Mouse (Mus musculus) fibroblast of lung, adult 2 months (primary cell): ENCODE data around the gene Tefm.
"Not testable (repeated sequence)": the region's sequence is repeated elsewhere in the genome, so short reads cannot be mapped to it uniquely, and the experiment has no call there.

Source experiments
- DNase-seq: peaks from one replicate; pipeline ENCODE4 v3.0.0-alpha.2; 2011; ENCODE audit warnings: low read depth

Tefm gene

GRCm38 (mm10) chr11:80141825-80142521 lies at the start of gene Tefm:
TSS of gene Tefm (minus strand) at chr11:80142175.
- peak; percentile 74 for DNase-seq

- DNase-seq: no peak
These were observed 48.3 kb upstream of the Tefm start for GRCm38 (mm10) chr11:80190280-80190679.

GRCm38 (mm10) chr11:80185441-80185976 lies 43.5 kb upstream of the Tefm start:
- DNase-seq: not testable (repeated sequence)

GRCm38 (mm10) chr11:80184531-80185071 lies 42.6 kb upstream of the Tefm start:
- no peak for DNase-seq

- peak; percentile 86 for DNase-seq
These were observed 41.8 kb upstream of the Tefm start, which contains the start of gene Rnf135 for GRCm38 (mm10) chr11:80183705-80184255. TSS of gene Rnf135 (plus strand) at chr11:80183851.

GRCm38 (mm10) chr11:80183054-80183704 lies 41.2 kb upstream of the Tefm start:
- DNase-seq: not testable (repeated sequence)

- DNase-seq: no peak
These were observed 39.2 kb upstream of the Tefm start for GRCm38 (mm10) chr11:80181021-80181749.

- DNase-seq: no peak
These were observed 36.3 kb upstream of the Tefm start for GRCm38 (mm10) chr11:80178316-80178715.

- DNase-seq: no peak
These were observed 35.2 kb upstream of the Tefm start for GRCm38 (mm10) chr11:80176911-80177895.

GRCm38 (mm10) chr11:80173963-80174670 lies 32.1 kb upstream of the Tefm start:
- DNase-seq: no peak

GRCm38 (mm10) chr11:80171884-80172283 lies 29.9 kb upstream of the Tefm start:
- no peak for DNase-seq

GRCm38 (mm10) chr11:80170351-80170750 lies 28.4 kb upstream of the Tefm start:
- no peak for DNase-seq

- no peak for DNase-seq
These were observed 27.7 kb upstream of the Tefm start for GRCm38 (mm10) chr11:80169629-80170028.

- no peak for DNase-seq
These were observed 26.8 kb upstream of the Tefm start for GRCm38 (mm10) chr11:80168611-80169249.

GRCm38 (mm10) chr11:80168121-80168520 lies 26.1 kb upstream of the Tefm start:
- DNase-seq: no peak

- no peak for DNase-seq
These were observed 22.2 kb upstream of the Tefm start for GRCm38 (mm10) chr11:80164224-80164623.

GRCm38 (mm10) chr11:80163362-80164116 lies 21.6 kb upstream of the Tefm start:
- DNase-seq: no peak

GRCm38 (mm10) chr11:80161041-80161440 lies 19.1 kb upstream of the Tefm start:
- no peak for DNase-seq

GRCm38 (mm10) chr11:80159018-80159417 lies 17.0 kb upstream of the Tefm start:
- no peak for DNase-seq
